Mouse (Mus musculus) forebrain, embryonic 14.5 days (tissue): Measurements from ENCODE around the gene Fars2. TPM values are rescaled to one million over a fixed set of nuclear protein-coding genes. Genes with fewer than 3 reads are reported as not detected.

Source experiments
- ATAC-seq: fragments of 200-750 bp; cut with Nextera tagmentation; 2 replicates; pipeline ENCODE4 v1.8.0; 2017; ENCODE audit warnings: mild to moderate bottlenecking, moderate library complexity
- DNase-seq: peaks from one replicate; pipeline ENCODE4 v3.0.0-alpha.2; 2015; ENCODE audit warnings: low spot score
- H3K27ac ChIP-seq: fragments of 300-500 bp; sonication (generic); 2 replicates; pipeline ENCODE4 v1.5.1; 2014; ENCODE audit warnings: low read depth, mild to moderate bottlenecking, control low read depth, low read length, moderate library complexity
- H3K27me3 ChIP-seq: fragments of 300-500 bp; sonication (generic); replicated peaks from 2 replicates; pipeline ENCODE4 v1.6.1; 2014; ENCODE audit warnings: low read length, control low read depth, mixed read lengths; ENCODE audit not compliant: control insufficient read depth, insufficient read depth
- H3K36me3 ChIP-seq: fragments of 300-500 bp; sonication (generic); 2 replicates; pipeline ENCODE4 v1.6.1; 2014; ENCODE audit warnings: low read length, control low read depth; ENCODE audit not compliant: control insufficient read depth, insufficient read depth
- H3K4me1 ChIP-seq: fragments of 300-500 bp; sonication (generic); 2 replicates; pipeline ENCODE4 v1.6.1; 2014; ENCODE audit warnings: antibody characterized with exemption, low read length, control low read depth; ENCODE audit not compliant: control insufficient read depth, insufficient read depth
- H3K4me2 ChIP-seq: fragments of 300-500 bp; sonication (generic); 2 replicates; pipeline ENCODE4 v1.6.1; 2014; ENCODE audit warnings: mild to moderate bottlenecking, control low read depth, low read length
- H3K4me3 ChIP-seq: fragments of 300-500 bp; sonication (generic); 2 replicates; pipeline ENCODE4 v1.5.1; 2014; ENCODE audit warnings: low read depth, low read length, control low read depth
- H3K9ac ChIP-seq: fragments of 300-500 bp; sonication (generic); 2 replicates; pipeline ENCODE4 v1.6.1; 2014; ENCODE audit warnings: mild to moderate bottlenecking, low read length, control low read depth, moderate library complexity
- H3K9me3 ChIP-seq: fragments of 300-500 bp; sonication (generic); replicated peaks from 2 replicates; pipeline ENCODE4 v1.6.1; 2016; ENCODE audit warnings: low read length, control low read depth, mixed read lengths; ENCODE audit not compliant: control insufficient read depth
- WGBS: fragments of 180-500 bp; shearing (Covaris S2); extraction: QIAGEN DNeasy Blood & Tissue Kit; methylation state at CpG from one replicate; pipeline ENCODE4 v1.1.7; 2014; 5-methylcytosine and 5-hydroxymethylcytosine counted together
- polyA plus RNA-seq: library from polyadenylated mRNA; unstranded; fragments of >200 nt; fragmentation: Nextera tagmentation; extraction: Ambion mirVana; gene quantifications from 2 replicates; pipeline ENCODE4 v1.2.1, GENCODE M21; 2014

The Fars2 gene
- polyA plus RNA-seq, 1 experiment from 2014 or later = 35.5 TPM

GRCm38 (mm10) chr13:36131401-36131800 lies 14.2 kb downstream of the Fars2 start:
- H3K27me3 ChIP-seq = no peaks in the 10 kb centered on the region

GRCm38 (mm10) chr13:36131992-36132649 lies 14.9 kb downstream of the Fars2 start:
- WGBS = 92% methylated on average over 4 of the region's 5 CpGs
- Histone ChIP-seq H3K9me3 (no peaks in the 10 kb centered on the region), H3K36me3 (no peaks in the 10 kb centered on the region), H3K27ac (no peak overlapping the region), H3K9ac (no peak overlapping the region), H3K4me3 (no peak overlapping the region), H3K27me3 (no peaks in the 10 kb centered on the region), H3K4me2 (no peak overlapping the region), H3K4me1 (no peaks in the 10 kb centered on the region)
- ATAC-seq = no peak
- DNase-seq = no peak

More at GRCm38 (mm10) chr13:36131401-36131800, 14.2 kb downstream of the Fars2 start:
- Histone ChIP-seq H3K36me3 (no peaks in the 10 kb centered on the region), H3K4me2 (no peak overlapping the region), H3K4me3 (no peak overlapping the region), H3K27ac (no peak overlapping the region), H3K9me3 (no peaks in the 10 kb centered on the region), H3K4me1 (no peaks in the 10 kb centered on the region), H3K9ac (no peak overlapping the region)
- DNase-seq (no peak), ATAC-seq (no peak)
- 92% methylated on average over 5 of the region's 5 CpGs for WGBS

GRCm38 (mm10) chr13:36139703-36140102 lies 22.5 kb downstream of the Fars2 start:
- no peak for DNase-seq
- H3K9ac ChIP-seq = no peak overlapping the region
- H3K4me2 ChIP-seq = no peak overlapping the region
- WGBS = 86% methylated on average over 5 of the region's 5 CpGs
- H3K4me1 ChIP-seq = no peaks in the 10 kb centered on the region
- H3K4me3 ChIP-seq = no peak overlapping the region
- no peaks in the 10 kb centered on the region for H3K9me3 ChIP-seq
- ATAC-seq = no peak
- no peak overlapping the region for H3K27ac ChIP-seq
- no peaks in the 10 kb centered on the region for H3K27me3 ChIP-seq
- no peaks in the 10 kb centered on the region for H3K36me3 ChIP-seq

GRCm38 (mm10) chr13:36140247-36141016 lies 23.2 kb downstream of the Fars2 start:
- Histone ChIP-seq H3K4me3 (no peak overlapping the region), H3K9me3 (no peaks in the 10 kb centered on the region), H3K27me3 (no peaks in the 10 kb centered on the region), H3K4me2 (no peak overlapping the region), H3K4me1 (no peaks in the 10 kb centered on the region), H3K27ac (no peak overlapping the region), H3K36me3 (no peaks in the 10 kb centered on the region), H3K9ac (no peak overlapping the region)
- 77% methylated on average over 5 of the region's 5 CpGs for WGBS
- DNase-seq = no peak
- no peak for ATAC-seq

GRCm38 (mm10) chr13:36145601-36146000 lies 28.4 kb downstream of the Fars2 start:
- no peak for DNase-seq
- Histone ChIP-seq H3K36me3 (no peaks in the 10 kb centered on the region), H3K4me3 (no peak overlapping the region), H3K9me3 (no peaks in the 10 kb centered on the region), H3K4me1 (peaks cover 3% of the 10 kb centered on the region; the same call in 1 of the 2 replicates), H3K27ac (no peak overlapping the region), H3K9ac (no peak overlapping the region), H3K4me2 (no peak overlapping the region), H3K27me3 (no peaks in the 10 kb centered on the region)
- ATAC-seq = no peak
- 84% methylated on average over 1 of the region's 1 CpGs for WGBS

- 44% methylated on average over 6 of the region's 6 CpGs for WGBS
- no peaks in the 10 kb centered on the region for H3K9me3 ChIP-seq
- H3K4me1 ChIP-seq = peaks cover 3% of the 10 kb centered on the region; the same call in 1 of the 2 replicates
- peak; percentile 8 for DNase-seq
- ATAC-seq = no peak
- H3K27me3 ChIP-seq = no peaks in the 10 kb centered on the region
- no peak overlapping the region for H3K9ac ChIP-seq
- H3K36me3 ChIP-seq = no peaks in the 10 kb centered on the region
- no peak overlapping the region for H3K4me2 ChIP-seq
- no peak overlapping the region for H3K27ac ChIP-seq
- no peak overlapping the region for H3K4me3 ChIP-seq
These were observed 32.1 kb downstream of the Fars2 start for GRCm38 (mm10) chr13:36149175-36149939.

GRCm38 (mm10) chr13:36150272-36150671 lies 33.1 kb downstream of the Fars2 start:
- Histone ChIP-seq H3K4me1 (peaks cover 3% of the 10 kb centered on the region; the same call in 1 of the 2 replicates), H3K9me3 (no peaks in the 10 kb centered on the region)
- 52% methylated on average over 5 of the region's 5 CpGs for WGBS

GRCm38 (mm10) chr13:36152728-36153498 lies 35.7 kb downstream of the Fars2 start:
- no peaks in the 10 kb centered on the region for H3K9me3 ChIP-seq
- no peak overlapping the region for H3K4me2 ChIP-seq
- no peak overlapping the region for H3K9ac ChIP-seq
- H3K4me1 ChIP-seq = peaks cover 3% of the 10 kb centered on the region; the same call in 1 of the 2 replicates
- whole genome bisulfite sequencing = 77% methylated on average over 5 of the region's 5 CpGs
- no peaks in the 10 kb centered on the region for H3K27me3 ChIP-seq
- ATAC-seq (0 out of 2 replicates have a peak, but pooled peaks have one; percentile 32), DNase-seq (peak; percentile 16)
- H3K27ac ChIP-seq = no peak overlapping the region
- H3K4me3 ChIP-seq = no peak overlapping the region
- H3K36me3 ChIP-seq = no peaks in the 10 kb centered on the region

More at GRCm38 (mm10) chr13:36150272-36150671, 33.1 kb downstream of the Fars2 start:
- H3K9ac ChIP-seq = no peak overlapping the region
- H3K36me3 ChIP-seq = no peaks in the 10 kb centered on the region
- no peak for ATAC-seq
- no peak overlapping the region for H3K4me2 ChIP-seq
- no peak for DNase-seq
- H3K27me3 ChIP-seq = no peaks in the 10 kb centered on the region
- H3K4me3 ChIP-seq = no peak overlapping the region
- H3K27ac ChIP-seq = no peak overlapping the region
